Mouse (Mus musculus) midbrain, postnatal 0 days (tissue): ENCODE data around the gene E030018B13Rik. TPM values are rescaled to one million over a fixed set of nuclear protein-coding genes. Genes with fewer than 3 reads are reported as not detected.
A peak's percentile ranks its signal among the peaks of the same experiment; 100 is the strongest.

ENCODE experiments used
- ATAC-seq: fragments of 200-750 bp; cut with Nextera tagmentation; 2 replicates; pipeline ENCODE4 v1.8.0; 2017; ENCODE audit warnings: moderate number of reproducible peaks, mild to moderate bottlenecking, moderate TSS enrichment, moderate library complexity; ENCODE audit not compliant: low FRiP score
- DNase-seq: peaks from one replicate; pipeline ENCODE4 v3.0.0-alpha.2; 2015; ENCODE audit warnings: low spot score
- H3K27ac ChIP-seq: fragments of 300-500 bp; sonication (generic); 2 replicates; pipeline ENCODE4 v1.5.1; 2014; ENCODE audit warnings: low read depth, mild to moderate bottlenecking, low read length, mixed read lengths
- H3K27me3 ChIP-seq: fragments of 300-500 bp; sonication (generic); 2 replicates; pipeline ENCODE4 v1.6.1; 2014; ENCODE audit warnings: low read length, control low read depth, mixed read lengths; ENCODE audit not compliant: insufficient read depth
- H3K36me3 ChIP-seq: fragments of 300-500 bp; sonication (generic); 2 replicates; pipeline ENCODE4 v1.6.1; 2014; ENCODE audit warnings: low read length, control low read depth, mixed read lengths; ENCODE audit not compliant: insufficient read depth
- H3K4me1 ChIP-seq: fragments of 300-500 bp; sonication (generic); 2 replicates; pipeline ENCODE4 v1.6.1; 2014; ENCODE audit warnings: mild to moderate bottlenecking, control low read depth, antibody characterized with exemption, low read length, mixed read lengths; ENCODE audit not compliant: insufficient read depth
- H3K4me2 ChIP-seq: fragments of 300-500 bp; sonication (generic); 2 replicates; pipeline ENCODE4 v1.6.1; 2014; ENCODE audit warnings: low read depth, mild to moderate bottlenecking, low read length, mixed read lengths; ENCODE audit not compliant: poor library complexity, severe bottlenecking
- H3K4me3 ChIP-seq: fragments of 300-500 bp; sonication (generic); 2 replicates; pipeline ENCODE4 v1.5.1; 2014; ENCODE audit warnings: low read depth, mild to moderate bottlenecking, low read length, moderate library complexity
- H3K9ac ChIP-seq: fragments of 300-500 bp; sonication (generic); replicated peaks from 2 replicates; pipeline ENCODE4 v1.6.1; 2014; ENCODE audit warnings: mild to moderate bottlenecking, low read length, moderate library complexity, mixed read lengths; ENCODE audit not compliant: poor library complexity, severe bottlenecking
- H3K9me3 ChIP-seq: fragments of 300-500 bp; sonication (generic); 2 replicates; pipeline ENCODE4 v1.6.1; 2016; ENCODE audit warnings: low read length, control low read depth
- CTCF ChIP-seq: IDR thresholded peaks from 2 replicates; pipeline ENCODE4 v1.5.1; 2016; ENCODE audit warnings: antibody characterized with exemption, mild to moderate bottlenecking
- WGBS: fragments of 180-500 bp; shearing (Covaris S2); extraction: QIAGEN DNeasy Blood & Tissue Kit; methylation state at CpG from one replicate; pipeline ENCODE4 v1.1.7; 2014; 5-methylcytosine and 5-hydroxymethylcytosine counted together
- polyA plus RNA-seq: library from polyadenylated mRNA; unstranded; fragments of >200 nt; fragmentation: Nextera tagmentation; extraction: Ambion mirVana; gene quantifications from 2 replicates; pipeline ENCODE4 v1.2.1, GENCODE M21; 2015
- total RNA-seq: library from RNA; depleted of rRNA; stranded (reverse); fragments of >200 nt; gene quantifications from 2 replicates; pipeline ENCODE4 v1.2.3, GENCODE M21; 2014

The E030018B13Rik gene
- total and polyA plus RNA-seq, 2 experiments from 2014 or later: not detected

- peak overlapping the region; percentile 87 for H3K27ac ChIP-seq
- peak; percentile 18; the same call in 1 of the 2 replicates for TF ChIP-seq CTCF
- H3K4me1 ChIP-seq: peaks cover 8% of the 10 kb centered on the region; the same call in 1 of the 2 replicates
- H3K4me2 ChIP-seq: peak overlapping the region; percentile 95
- peak overlapping the region; percentile 73 for H3K9ac ChIP-seq
- peak; percentile 39 for ATAC-seq
- no peaks in the 10 kb centered on the region for H3K9me3 ChIP-seq
- H3K4me3 ChIP-seq: peak overlapping the region; percentile 98
- DNase-seq: peak; percentile 67
- H3K27me3 ChIP-seq: no peaks in the 10 kb centered on the region
- no peaks in the 10 kb centered on the region for H3K36me3 ChIP-seq
- WGBS: 1% methylated on average over 37 of the region's 39 CpGs
Measured at GRCm38 (mm10) chr7:63939397-63939951, 22.8 kb downstream of the E030018B13Rik start.

GRCm38 (mm10) chr7:63940321-63940720, 23.7 kb downstream of the E030018B13Rik start:
- no peaks in the 10 kb centered on the region for H3K9me3 ChIP-seq
- ATAC-seq (no peak), DNase-seq (no peak)
- H3K4me2 ChIP-seq: no peak overlapping the region
- no peak overlapping the region for H3K9ac ChIP-seq
- no peaks in the 10 kb centered on the region for H3K36me3 ChIP-seq
- 86% methylated on average over 5 of the region's 5 CpGs for WGBS
- no peak overlapping the region for H3K27ac ChIP-seq
- H3K4me3 ChIP-seq: no peak overlapping the region
- H3K27me3 ChIP-seq: no peaks in the 10 kb centered on the region
- TF ChIP-seq CTCF: peak; percentile 15; the same call in 1 of the 2 replicates
- H3K4me1 ChIP-seq: 0 out of 2 replicates have a peak, but pooled peaks cover 3% of the 10 kb centered on the region

- H3K27me3 ChIP-seq: no peaks in the 10 kb centered on the region
- H3K36me3 ChIP-seq: no peaks in the 10 kb centered on the region
- no peak overlapping the region for H3K4me3 ChIP-seq
- no peak overlapping the region for H3K4me2 ChIP-seq
- no peak for TF ChIP-seq CTCF
- H3K9ac ChIP-seq: no peak overlapping the region
- no peak for DNase-seq
- no peaks in the 10 kb centered on the region for H3K4me1 ChIP-seq
- no peak for ATAC-seq
- WGBS: 91% methylated on average over 3 of the region's 3 CpGs
- H3K9me3 ChIP-seq: no peaks in the 10 kb centered on the region
- H3K27ac ChIP-seq: no peak overlapping the region
Measured at GRCm38 (mm10) chr7:63941050-63941449, 24.4 kb downstream of the E030018B13Rik start.

GRCm38 (mm10) chr7:63941501-63941900, 24.8 kb downstream of the E030018B13Rik start:
- 89% methylated on average over 4 of the region's 4 CpGs for WGBS
- ATAC-seq (no peak), DNase-seq (no peak)
- Histone ChIP-seq H3K9me3 (no peaks in the 10 kb centered on the region), H3K27ac (no peak overlapping the region), H3K4me3 (no peak overlapping the region), H3K9ac (no peak overlapping the region), H3K27me3 (no peaks in the 10 kb centered on the region), H3K4me1 (no peaks in the 10 kb centered on the region), H3K4me2 (no peak overlapping the region), H3K36me3 (no peaks in the 10 kb centered on the region)
- TF ChIP-seq CTCF: no peak

GRCm38 (mm10) chr7:63943946-63944345, 27.3 kb downstream of the E030018B13Rik start:
- no peak for ATAC-seq
- Histone ChIP-seq H3K9me3 (no peaks in the 10 kb centered on the region), H3K36me3 (no peaks in the 10 kb centered on the region), H3K4me1 (no peaks in the 10 kb centered on the region), H3K27ac (no peak overlapping the region), H3K4me3 (no peak overlapping the region), H3K9ac (no peak overlapping the region), H3K4me2 (no peak overlapping the region), H3K27me3 (no peaks in the 10 kb centered on the region)
- WGBS: 40% methylated on average over 2 of the region's 2 CpGs
- TF ChIP-seq CTCF: no peak
- no peak for DNase-seq

GRCm38 (mm10) chr7:63947514-63948487, 31.1 kb downstream of the E030018B13Rik start:
- H3K4me2 ChIP-seq: no peak overlapping the region
- H3K4me3 ChIP-seq: no peak overlapping the region
- no peaks in the 10 kb centered on the region for H3K36me3 ChIP-seq
- H3K27ac ChIP-seq: no peak overlapping the region
- no peak for ATAC-seq
- H3K27me3 ChIP-seq: no peaks in the 10 kb centered on the region
- TF ChIP-seq CTCF: no peak
- no peaks in the 10 kb centered on the region for H3K9me3 ChIP-seq
- H3K9ac ChIP-seq: no peak overlapping the region
- H3K4me1 ChIP-seq: no peaks in the 10 kb centered on the region
- WGBS: 52% methylated on average over 11 of the region's 11 CpGs
- DNase-seq: no peak
